Mouse (Mus musculus) G1E (cell line): ENCODE results near the gene Pcdh15.

ENCODE experiments used
- CTCF ChIP-seq: IDR thresholded peaks from 2 replicates; pipeline ENCODE4 v1.5.1; 2012; ENCODE audit warnings: low read depth, low read length, inconsistent platforms, mixed read lengths
- GATA1 ChIP-seq: IDR thresholded peaks from 2 replicates; pipeline ENCODE4 v1.6.1; 2012; ENCODE audit warnings: borderline replicate concordance, low read length, inconsistent platforms, mixed read lengths
- TAL1 ChIP-seq: conservative IDR thresholded peaks from 2 replicates; pipeline ENCODE4 v1.6.1; 2012; ENCODE audit warnings: low read depth, low read length, inconsistent platforms, mixed read lengths

DNA sequence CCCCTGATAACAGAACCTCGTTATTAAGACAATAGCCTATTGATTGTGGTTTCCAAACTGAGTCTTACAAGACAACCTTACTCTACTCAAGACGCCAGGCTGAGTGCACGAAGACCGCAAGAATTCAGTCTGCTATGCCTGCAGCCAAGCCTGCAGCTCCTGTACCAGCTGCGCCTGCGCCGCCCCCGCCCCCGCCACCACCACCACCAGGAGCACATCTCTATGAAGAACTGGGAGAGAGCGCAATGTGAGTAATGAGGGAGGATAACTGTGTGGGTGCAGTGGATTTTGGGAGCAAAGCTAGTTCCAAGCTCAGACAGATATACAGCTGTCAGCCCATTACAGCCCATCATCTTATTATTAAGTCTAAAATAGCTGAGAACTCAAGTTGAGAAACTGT lies 1527.5 kb downstream of the Pcdh15 start:
- TF ChIP-seq TAL1 (no peak), CTCF (no peak), GATA1 (no peak)
